Mouse (Mus musculus) kidney, adult 2 months (tissue): ENCODE measurements around the gene Gm13078. TPM values are rescaled to one million over a fixed set of nuclear protein-coding genes. Genes with fewer than 3 reads are reported as not detected.

Experiments used
- DNase-seq: peaks from one replicate; pipeline ENCODE4 v3.0.0; 2021
- H3K27ac ChIP-seq: fragments of 200-500 bp; 2 replicates; pipeline ENCODE4 v1.5.1; 2012; ENCODE audit warnings: low read depth, low read length, control low read depth, inconsistent platforms; ENCODE audit not compliant: insufficient read depth
- H3K27me3 ChIP-seq: fragments of 200-500 bp; replicated peaks from 2 replicates; pipeline ENCODE4 v1.6.1; 2012; ENCODE audit warnings: mild to moderate bottlenecking, moderate library complexity, low read length, inconsistent platforms; ENCODE audit not compliant: control insufficient read depth, insufficient read depth
- H3K36me3 ChIP-seq: fragments of 200-500 bp; 2 replicates; pipeline ENCODE4 v1.6.1; 2012; ENCODE audit warnings: mild to moderate bottlenecking, moderate library complexity, low read length, inconsistent platforms; ENCODE audit not compliant: control insufficient read depth, insufficient read depth
- H3K4me1 ChIP-seq: fragments of 200-500 bp; 2 replicates; pipeline ENCODE4 v1.6.1; 2011; ENCODE audit warnings: low read length; ENCODE audit not compliant: control insufficient read depth, insufficient read depth
- H3K4me3 ChIP-seq: fragments of 200-500 bp; 2 replicates; pipeline ENCODE4 v1.5.1; 2011; ENCODE audit warnings: mild to moderate bottlenecking, low read depth, low read length, control low read depth; ENCODE audit not compliant: insufficient read depth
- CTCF ChIP-seq: fragments of 200-500 bp; conservative IDR thresholded peaks from 2 replicates; pipeline ENCODE4 v1.5.1; 2011; ENCODE audit warnings: low read depth, mild to moderate bottlenecking, control low read depth, low read length, moderate library complexity, mixed read lengths; ENCODE audit not compliant: insufficient read depth, insufficient read length
- POLR2A ChIP-seq: fragments of 200-500 bp; IDR thresholded peaks from one replicate; pipeline ENCODE4 v1.6.1; 2011; ENCODE audit warnings: low read depth, low read length, control low read depth
- WGBS: fragments of 180-500 bp; shearing (Covaris S2); methylation state at CpG from one replicate; pipeline ENCODE4 v1.1.7; 2018; 5-methylcytosine and 5-hydroxymethylcytosine counted together
- polyA plus RNA-seq: library from polyadenylated mRNA; depleted of rRNA; stranded (reverse); fragments of >200 nt; gene quantifications from 2 replicates; pipeline ENCODE4 v1.2.3, GENCODE M21; 2012; rRNA removed

Gm13078 gene
- polyA plus RNA-seq: not detected in 2 replicates

GRCm38 (mm10) chr4:143719155-143719554 lies at the start of gene Gm13078:
Gene Gm13078 (plus strand): TSS chr4:143719455.
- Histone ChIP-seq H3K27me3 (no peaks in the 10 kb centered on the region), H3K4me1 (no peaks in the 10 kb centered on the region), H3K4me3 (no peak within 1 kb of the TSS), H3K36me3 (no peaks in the 10 kb centered on the region), H3K27ac (no peak within 1 kb of the TSS)
- 85% methylated on average over 1 of the region's 1 CpGs for WGBS
- DNase-seq: no peak
- TF ChIP-seq CTCF (no peak), POLR2A (no peak)

- H3K27ac ChIP-seq: no peak within 1 kb of the TSS
- WGBS: 79% methylated on average over 2 of the region's 2 CpGs
- no peak for DNase-seq
- H3K4me3 ChIP-seq: no peak within 1 kb of the TSS
- H3K27me3 ChIP-seq: no peaks in the 10 kb centered on the region
- no peak for TF ChIP-seq POLR2A
- no peak for TF ChIP-seq CTCF
- no peaks in the 10 kb centered on the region for H3K36me3 ChIP-seq
- no peaks in the 10 kb centered on the region for H3K4me1 ChIP-seq
Observed at GRCm38 (mm10) chr4:143702611-143703010, 16.6 kb upstream of the Gm13078 start, which contains the start of gene Gm13089. Gene Gm13089 (minus strand): TSS chr4:143702711.

Other genes starting within 250 kb of the Gm13078 start
- gene Gm13043, start 208.1 kb upstream of the Gm13078 start, polyA plus RNA-seq: not detected in 2 replicates
- not detected in 2 replicates for gene Gm13040, start 183.5 kb upstream of the Gm13078 start, polyA plus RNA-seq
- not detected in 2 replicates for gene BC080695, start 167.8 kb upstream of the Gm13078 start, polyA plus RNA-seq
- not detected in 2 replicates for gene Gm13057, start 167.7 kb upstream of the Gm13078 start, polyA plus RNA-seq
- not detected in 2 replicates for gene Gm13083, start 104.5 kb upstream of the Gm13078 start, polyA plus RNA-seq
- not detected in 2 replicates for gene Gm13088, start 62.2 kb upstream of the Gm13078 start, polyA plus RNA-seq
- gene Gm13089, start 16.7 kb upstream of the Gm13078 start, polyA plus RNA-seq: not detected in 2 replicates
- gene Gm13023, start 69.9 kb downstream of the Gm13078 start, polyA plus RNA-seq: not detected in 2 replicates
- gene Gm13084, start 96.6 kb downstream of the Gm13078 start, polyA plus RNA-seq: not detected in 2 replicates
- gene Gm13103, start 127.0 kb downstream of the Gm13078 start, polyA plus RNA-seq: not detected in 2 replicates
- not detected in 2 replicates for gene Pramef6, start 180.9 kb downstream of the Gm13078 start, polyA plus RNA-seq
- not detected in 2 replicates for gene Pramef25, start 231.6 kb downstream of the Gm13078 start, polyA plus RNA-seq
- gene Gm13101, start 247.5 kb downstream of the Gm13078 start, polyA plus RNA-seq: not detected in 2 replicates